Mouse (Mus musculus): ENCODE data around the gene Depdc5. TPM values are rescaled to one million over a fixed set of nuclear protein-coding genes. Genes with fewer than 3 reads are reported as not detected.
"Not testable (repeated sequence)": the region's sequence is repeated elsewhere in the genome, so short reads cannot be mapped to it uniquely, and the experiment has no call there.

The Depdc5 gene
- total RNA-seq, 4 experiments from 2014 or later = 44.4 to 50.4 (median 45.5) TPM

GRCm38 (mm10) chr5:33033121-33033520 is 169.6 kb downstream of the Depdc5 start:
- peak; percentile 49 for DNase-seq

- DNase-seq = not testable (repeated sequence)
Observed at GRCm38 (mm10) chr5:33033633-33034032, 170.1 kb downstream of the Depdc5 start.

- no peak for DNase-seq
Observed at GRCm38 (mm10) chr5:33034100-33034499, 170.6 kb downstream of the Depdc5 start.

GRCm38 (mm10) chr5:33034916-33035315 is 171.4 kb downstream of the Depdc5 start:
- DNase-seq = no peak

GRCm38 (mm10) chr5:33038656-33039509 is 175.4 kb downstream of the Depdc5 start:
- DNase-seq = no peak

GRCm38 (mm10) chr5:33039510-33039911 is 176.0 kb downstream of the Depdc5 start:
- no peak for DNase-seq

- not testable (repeated sequence) for DNase-seq
Observed at GRCm38 (mm10) chr5:33040735-33041134, 177.2 kb downstream of the Depdc5 start.

GRCm38 (mm10) chr5:33043397-33043796 is 179.9 kb downstream of the Depdc5 start:
- no peak for DNase-seq

Other genes with a start within 250 kb of the Depdc5 start
- gene Pisd, start 78.1 kb upstream of the Depdc5 start, total RNA-seq (2022) = 10 to 100 TPM; 71.1 to 84.8 (median 73.5) TPM
- gene Gm20671, start 36.6 kb upstream of the Depdc5 start, total RNA-seq (2022) = not detected
- 10 to 100 TPM; 31.5 to 40.2 (median 37.0) TPM for gene Prr14l, start 9.4 kb upstream of the Depdc5 start, total RNA-seq (2022)
- gene Ywhah, start 155.1 kb downstream of the Depdc5 start, total RNA-seq (2022) = 100 to 1,000 TPM; 160 to 184 (median 171) TPM
- not detected for gene Slc5a1, start 240.5 kb downstream of the Depdc5 start, total RNA-seq (2022)

Data from adrenal gland, adult 8-10 months (tissue).